Mouse (Mus musculus): Measurements from ENCODE around the gene Trpc4ap. TPM values are rescaled to one million over a fixed set of nuclear protein-coding genes. Genes with fewer than 3 reads are reported as not detected.

Gene Trpc4ap
- total and polyA plus RNA-seq, 3 experiments = 57.4 to 110 (median 80.5) TPM

DNA sequence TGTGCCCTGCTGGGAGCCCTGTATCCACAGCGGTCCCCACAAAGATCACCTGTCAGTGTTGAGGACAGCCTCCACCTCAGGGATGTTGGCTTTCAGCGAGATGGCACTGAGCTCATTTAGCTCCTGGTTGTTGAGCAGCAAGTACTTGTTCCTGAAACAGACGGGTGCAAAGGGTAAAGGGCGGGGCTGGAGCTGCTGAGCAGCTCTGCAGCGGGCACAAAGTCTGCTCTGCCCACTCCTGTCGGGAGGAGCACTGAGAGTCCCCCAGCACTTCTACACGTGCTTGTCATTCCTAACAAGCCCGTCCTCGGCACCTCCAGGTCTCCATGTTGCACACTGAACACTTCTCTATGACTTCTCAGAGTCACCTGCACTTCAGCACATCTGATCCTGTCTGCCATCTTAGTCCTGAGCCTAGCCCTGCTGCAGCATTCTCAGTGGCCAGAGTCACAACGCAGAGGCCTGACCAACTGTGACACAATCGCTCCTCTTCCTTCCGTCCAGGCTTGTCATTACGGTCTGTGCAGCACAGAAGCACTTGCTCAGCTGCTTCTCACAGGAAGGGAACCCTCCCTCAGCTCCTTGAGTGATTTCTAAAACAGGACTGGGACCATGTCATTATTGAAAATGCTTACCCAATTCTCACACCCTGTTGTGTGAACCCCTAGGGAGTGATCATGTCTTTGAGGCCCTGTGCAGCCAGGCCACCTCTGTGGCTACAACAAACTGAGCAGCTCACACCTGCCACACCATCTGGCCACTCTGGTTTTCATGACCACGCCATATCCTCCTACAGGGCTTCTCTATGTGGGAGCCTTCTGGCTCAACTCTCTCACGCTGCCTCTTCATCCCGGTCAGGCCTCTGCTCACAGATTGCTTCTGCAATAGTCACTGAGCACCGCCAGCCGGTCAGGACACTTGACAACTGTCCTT lies 50.4 kb downstream of the Trpc4ap start:
- DNase-seq (ENCODE audit: low spot score) (no peak), ATAC-seq (ENCODE audit: extremely low read depth, insufficient number of reproducible peaks, low FRiP score, poor library complexity, severe bottlenecking) (no peak)
- Histone ChIP-seq H3K36me3 (replicated peaks) (peaks cover 96% of the 10 kb centered on the region), H3K4me3 (ENCODE audit: low read depth, low read length) (no peak overlapping the region), H3K27me3 (ENCODE audit: insufficient read depth, low read length) (no peaks in the 10 kb centered on the region), H3K4me1 (ENCODE audit: insufficient read depth, low read depth, low read length) (no peaks in the 10 kb centered on the region), H3K9me3 (replicated peaks) (no peaks in the 10 kb centered on the region)
- TF ChIP-seq TAL1 (conservative IDR thresholded peaks at IDR 0.05; ENCODE audit: low read depth, low read length) = no peak
- no peak for TF ChIP-seq CTCF (IDR thresholded peaks at IDR 0.05; ENCODE audit: low read depth, low read length)
- TF ChIP-seq GATA2 (IDR thresholded peaks at IDR 0.05; ENCODE audit: borderline replicate concordance, low read depth, low read length) = no peak
- TF ChIP-seq GATA1 (IDR thresholded peaks at IDR 0.05; ENCODE audit: borderline replicate concordance, low read length) = no peak
- no peak for TF ChIP-seq POLR2AphosphoS5 (IDR thresholded peaks at IDR 0.05; ENCODE audit: insufficient replicate concordance, low read depth, low read length)

DNA sequence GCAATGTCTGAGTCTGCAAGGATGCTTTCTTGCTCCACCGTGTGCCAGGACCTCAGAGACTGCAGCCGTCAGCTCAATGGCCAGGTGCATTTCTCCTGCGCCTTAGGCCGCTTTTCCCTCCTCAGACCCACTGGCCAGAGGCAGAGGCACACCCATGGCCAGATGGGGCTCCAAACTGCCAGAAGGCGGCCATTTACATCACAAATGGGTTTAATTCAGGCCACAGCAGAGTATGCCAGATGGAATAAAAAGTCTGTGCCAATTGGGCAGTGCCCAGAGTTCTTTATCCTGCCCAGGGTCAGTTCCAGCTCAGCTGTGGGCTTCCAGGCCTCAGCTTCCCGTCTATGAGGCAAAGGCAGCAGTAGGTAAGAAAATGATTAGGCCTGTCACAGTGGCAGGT lies 51.5 kb downstream of the Trpc4ap start:
- no peak for DNase-seq (ENCODE audit: low spot score)
- H3K36me3 ChIP-seq (replicated peaks) = peaks cover 97% of the 10 kb centered on the region
- H3K27me3 ChIP-seq (ENCODE audit: insufficient read depth, low read length) = no peaks in the 10 kb centered on the region
- H3K4me3 ChIP-seq (ENCODE audit: low read depth, low read length) = no peak overlapping the region
- no peak for ATAC-seq (ENCODE audit: extremely low read depth, insufficient number of reproducible peaks, low FRiP score, poor library complexity, severe bottlenecking)
- no peaks in the 10 kb centered on the region for H3K9me3 ChIP-seq (replicated peaks)
- TF ChIP-seq GATA1 (IDR thresholded peaks at IDR 0.05; ENCODE audit: borderline replicate concordance, low read length) = no peak
- TF ChIP-seq GATA2 (IDR thresholded peaks at IDR 0.05; ENCODE audit: borderline replicate concordance, low read depth, low read length) = no peak
- no peak for TF ChIP-seq POLR2AphosphoS5 (IDR thresholded peaks at IDR 0.05; ENCODE audit: insufficient replicate concordance, low read depth, low read length)
- no peak for TF ChIP-seq TAL1 (conservative IDR thresholded peaks at IDR 0.05; ENCODE audit: low read depth, low read length)
- TF ChIP-seq CTCF (IDR thresholded peaks at IDR 0.05; ENCODE audit: low read depth, low read length) = no peak
- H3K4me1 ChIP-seq (ENCODE audit: insufficient read depth, low read depth, low read length) = no peaks in the 10 kb centered on the region

DNA sequence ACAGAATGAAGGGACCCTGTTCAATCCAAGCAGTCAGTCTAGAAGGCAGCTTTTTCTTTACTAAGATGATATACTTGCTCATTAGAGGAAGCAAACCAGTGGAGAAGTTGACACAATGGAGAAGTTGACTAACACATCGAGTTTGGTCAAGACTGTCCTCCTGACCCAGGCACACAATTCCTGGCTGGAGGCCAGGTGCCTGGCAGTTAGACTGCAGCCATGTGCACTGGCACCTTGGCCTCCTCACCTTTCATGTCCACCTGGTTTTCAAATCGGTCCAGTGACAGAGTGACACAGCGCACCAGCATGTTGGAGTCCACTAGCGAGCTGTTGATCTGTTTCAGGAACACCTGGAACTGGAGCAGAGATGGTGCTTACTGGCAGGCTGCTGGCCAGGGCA lies 54.8 kb downstream of the Trpc4ap start:
- no peak for ATAC-seq (ENCODE audit: extremely low read depth, insufficient number of reproducible peaks, low FRiP score, poor library complexity, severe bottlenecking)
- Histone ChIP-seq H3K4me1 (ENCODE audit: insufficient read depth, low read depth, low read length) (no peaks in the 10 kb centered on the region), H3K9me3 (replicated peaks) (no peaks in the 10 kb centered on the region), H3K36me3 (replicated peaks) (peaks cover 100% of the 10 kb centered on the region), H3K27me3 (ENCODE audit: insufficient read depth, low read length) (no peaks in the 10 kb centered on the region), H3K4me3 (ENCODE audit: low read depth, low read length) (no peak overlapping the region)
- no peak for DNase-seq (ENCODE audit: low spot score)
- TF ChIP-seq GATA2 (IDR thresholded peaks at IDR 0.05; ENCODE audit: borderline replicate concordance, low read depth, low read length) = no peak
- no peak for TF ChIP-seq CTCF (IDR thresholded peaks at IDR 0.05; ENCODE audit: low read depth, low read length)
- no peak for TF ChIP-seq POLR2AphosphoS5 (IDR thresholded peaks at IDR 0.05; ENCODE audit: insufficient replicate concordance, low read depth, low read length)
- no peak for TF ChIP-seq GATA1 (IDR thresholded peaks at IDR 0.05; ENCODE audit: borderline replicate concordance, low read length)
- TF ChIP-seq TAL1 (conservative IDR thresholded peaks at IDR 0.05; ENCODE audit: low read depth, low read length) = no peak

DNA sequence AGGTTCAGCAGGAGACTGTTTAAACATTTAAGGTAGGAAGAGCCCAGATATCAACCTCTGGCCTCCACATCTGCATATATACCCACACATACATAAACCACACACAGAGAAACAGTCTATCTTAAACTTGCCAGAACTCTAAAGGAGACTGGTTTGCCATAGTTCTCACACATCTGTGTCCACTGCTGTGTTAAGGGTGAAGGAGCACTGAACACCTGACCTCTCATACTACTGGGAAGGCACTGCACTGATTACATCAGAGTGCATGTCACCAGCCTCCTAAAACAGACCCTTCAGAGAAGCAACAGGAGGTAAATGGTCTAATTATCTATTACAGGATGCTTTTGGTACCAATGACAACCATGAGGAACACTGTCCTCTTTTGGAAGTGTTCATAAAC lies 55.3 kb downstream of the Trpc4ap start:
- DNase-seq (ENCODE audit: low spot score) (no peak), ATAC-seq (ENCODE audit: extremely low read depth, insufficient number of reproducible peaks, low FRiP score, poor library complexity, severe bottlenecking) (no peak)
- no peak for TF ChIP-seq GATA1 (IDR thresholded peaks at IDR 0.05; ENCODE audit: borderline replicate concordance, low read length)
- no peak for TF ChIP-seq CTCF (IDR thresholded peaks at IDR 0.05; ENCODE audit: low read depth, low read length)
- no peak for TF ChIP-seq POLR2AphosphoS5 (IDR thresholded peaks at IDR 0.05; ENCODE audit: insufficient replicate concordance, low read depth, low read length)
- TF ChIP-seq TAL1 (conservative IDR thresholded peaks at IDR 0.05; ENCODE audit: low read depth, low read length) = no peak
- TF ChIP-seq GATA2 (IDR thresholded peaks at IDR 0.05; ENCODE audit: borderline replicate concordance, low read depth, low read length) = no peak
- Histone ChIP-seq H3K9me3 (replicated peaks) (no peaks in the 10 kb centered on the region), H3K36me3 (replicated peaks) (peaks cover 100% of the 10 kb centered on the region), H3K4me3 (ENCODE audit: low read depth, low read length) (no peak overlapping the region), H3K4me1 (ENCODE audit: insufficient read depth, low read depth, low read length) (no peaks in the 10 kb centered on the region), H3K27me3 (ENCODE audit: insufficient read depth, low read length) (no peaks in the 10 kb centered on the region)

DNA sequence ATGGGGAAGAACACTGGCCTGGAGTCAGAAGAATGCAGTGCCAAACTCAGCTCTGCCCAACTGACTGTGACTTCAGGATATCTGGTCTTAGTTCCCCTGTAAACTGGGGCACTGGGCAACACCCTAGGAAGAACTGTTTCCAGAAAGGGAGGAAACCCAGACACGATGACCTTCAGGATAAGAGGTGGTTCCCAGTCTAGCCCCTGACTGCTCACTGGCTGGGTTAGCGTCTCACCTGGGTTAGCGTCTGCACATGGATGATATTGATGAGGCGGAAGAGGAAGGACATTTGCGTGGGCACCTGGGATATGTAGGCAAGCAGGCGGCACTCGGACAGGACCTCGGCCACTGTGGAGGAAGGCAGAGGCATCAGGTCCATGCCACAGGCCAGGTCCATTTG lies 56.2 kb downstream of the Trpc4ap start:
- DNase-seq (ENCODE audit: low spot score) = no peak
- Histone ChIP-seq H3K27me3 (ENCODE audit: insufficient read depth, low read length) (no peaks in the 10 kb centered on the region), H3K36me3 (replicated peaks) (peaks cover 100% of the 10 kb centered on the region), H3K4me3 (ENCODE audit: low read depth, low read length) (no peak overlapping the region), H3K9me3 (replicated peaks) (no peaks in the 10 kb centered on the region), H3K4me1 (ENCODE audit: insufficient read depth, low read depth, low read length) (no peaks in the 10 kb centered on the region; the same call in 1 of the 2 replicates)
- no peak for ATAC-seq (ENCODE audit: extremely low read depth, insufficient number of reproducible peaks, low FRiP score, poor library complexity, severe bottlenecking)
- TF ChIP-seq GATA2 (IDR thresholded peaks at IDR 0.05; ENCODE audit: borderline replicate concordance, low read depth, low read length) (no peak), TAL1 (conservative IDR thresholded peaks at IDR 0.05; ENCODE audit: low read depth, low read length) (no peak), CTCF (IDR thresholded peaks at IDR 0.05; ENCODE audit: low read depth, low read length) (no peak), POLR2AphosphoS5 (IDR thresholded peaks at IDR 0.05; ENCODE audit: insufficient replicate concordance, low read depth, low read length) (no peak), GATA1 (IDR thresholded peaks at IDR 0.05; ENCODE audit: borderline replicate concordance, low read length) (no peak)

DNA sequence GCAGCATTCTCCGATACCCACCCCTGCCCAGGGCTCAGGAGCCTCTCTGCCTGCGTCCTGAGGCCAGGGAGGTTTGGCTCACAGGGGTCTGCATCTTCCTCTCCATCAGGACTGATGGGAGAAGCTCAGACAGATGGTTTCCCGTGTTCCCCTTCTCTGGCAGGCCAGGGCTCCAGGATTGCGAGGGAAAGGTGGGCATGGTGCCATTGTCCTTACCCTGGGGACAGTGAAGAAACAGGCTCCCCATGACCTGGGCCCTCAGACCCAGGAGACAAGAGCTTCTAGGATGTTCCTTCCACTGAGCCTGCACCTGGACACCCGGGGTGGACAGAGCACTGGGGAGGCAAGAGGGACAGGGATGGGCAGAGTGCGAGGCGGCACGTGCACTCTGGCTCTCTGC lies 57.6 kb downstream of the Trpc4ap start:
- Histone ChIP-seq H3K9me3 (replicated peaks) (no peaks in the 10 kb centered on the region), H3K4me1 (ENCODE audit: insufficient read depth, low read depth, low read length) (no peaks in the 10 kb centered on the region; the same call in 1 of the 2 replicates), H3K36me3 (replicated peaks) (peaks cover 95% of the 10 kb centered on the region), H3K4me3 (ENCODE audit: low read depth, low read length) (no peak overlapping the region), H3K27me3 (ENCODE audit: insufficient read depth, low read length) (no peaks in the 10 kb centered on the region)
- TF ChIP-seq GATA2 (IDR thresholded peaks at IDR 0.05; ENCODE audit: borderline replicate concordance, low read depth, low read length) = no peak
- no peak for TF ChIP-seq POLR2AphosphoS5 (IDR thresholded peaks at IDR 0.05; ENCODE audit: insufficient replicate concordance, low read depth, low read length)
- no peak for TF ChIP-seq GATA1 (IDR thresholded peaks at IDR 0.05; ENCODE audit: borderline replicate concordance, low read length)
- no peak for TF ChIP-seq CTCF (IDR thresholded peaks at IDR 0.05; ENCODE audit: low read depth, low read length)
- TF ChIP-seq TAL1 (conservative IDR thresholded peaks at IDR 0.05; ENCODE audit: low read depth, low read length) = no peak
- ATAC-seq (ENCODE audit: extremely low read depth, insufficient number of reproducible peaks, low FRiP score, poor library complexity, severe bottlenecking) = no peak
- DNase-seq (ENCODE audit: low spot score) = no peak

Data from G1E (cell line).